Mouse (Mus musculus) forebrain, embryonic 11.5 days (tissue): ENCODE results near the gene Cacna1g. TPM values are rescaled to one million over a fixed set of nuclear protein-coding genes. Genes with fewer than 3 reads are reported as not detected.

Experiments
- ATAC-seq: fragments of 200-750 bp; cut with Nextera tagmentation; replicated peaks from 2 replicates; pipeline ENCODE4 v1.8.0; 2017; ENCODE audit warnings: moderate TSS enrichment; ENCODE audit not compliant: low FRiP score
- DNase-seq: peaks from one replicate; pipeline ENCODE4 v3.0.0-alpha.2; 2017; ENCODE audit warnings: low spot score
- H3K27ac ChIP-seq: fragments of 300-500 bp; sonication (generic); 2 replicates; pipeline ENCODE4 v1.5.1; 2014; ENCODE audit warnings: low read depth, low read length
- H3K27me3 ChIP-seq: fragments of 300-500 bp; sonication (generic); 2 replicates; pipeline ENCODE4 v1.6.1; 2014; ENCODE audit warnings: mild to moderate bottlenecking, low read length, mixed read lengths; ENCODE audit not compliant: control insufficient read depth, insufficient read depth
- H3K36me3 ChIP-seq: fragments of 300-500 bp; sonication (generic); 2 replicates; pipeline ENCODE4 v1.6.1; 2014; ENCODE audit warnings: mild to moderate bottlenecking, low read length, moderate library complexity, mixed read lengths; ENCODE audit not compliant: control insufficient read depth, insufficient read depth
- H3K4me1 ChIP-seq: fragments of 300-500 bp; sonication (generic); replicated peaks from 2 replicates; pipeline ENCODE4 v1.6.1; 2014; ENCODE audit warnings: low read length, mixed read lengths; ENCODE audit not compliant: control insufficient read depth, insufficient read depth
- H3K4me2 ChIP-seq: fragments of 300-500 bp; sonication (generic); 2 replicates; pipeline ENCODE4 v1.6.1; 2014; ENCODE audit warnings: low read depth, mild to moderate bottlenecking, low read length, moderate library complexity, mixed read lengths; ENCODE audit not compliant: severe bottlenecking
- H3K4me3 ChIP-seq: fragments of 300-500 bp; sonication (generic); 2 replicates; pipeline ENCODE4 v1.5.1; 2014; ENCODE audit warnings: low read depth, low read length
- H3K9ac ChIP-seq: fragments of 300-500 bp; sonication (generic); 2 replicates; pipeline ENCODE4 v1.6.1; 2014; ENCODE audit warnings: low read length
- H3K9me3 ChIP-seq: fragments of 300-500 bp; sonication (generic); 2 replicates; pipeline ENCODE4 v1.6.1; 2016; ENCODE audit warnings: low read length, mixed read lengths; ENCODE audit not compliant: control insufficient read depth
- WGBS: fragments of 180-500 bp; shearing (Covaris S2); extraction: QIAGEN DNeasy Blood & Tissue Kit; methylation state at CpG from one replicate; pipeline ENCODE4 v1.1.7; 2014; 5-methylcytosine and 5-hydroxymethylcytosine counted together
- polyA plus RNA-seq: library from polyadenylated mRNA; unstranded; fragments of >200 nt; fragmentation: Nextera tagmentation; extraction: Ambion mirVana; gene quantifications from 2 replicates; pipeline ENCODE4 v1.2.1, GENCODE M21; 2014

Cacna1g gene
- 13.0 and 17.4 TPM in 2 replicates for polyA plus RNA-seq

DNA sequence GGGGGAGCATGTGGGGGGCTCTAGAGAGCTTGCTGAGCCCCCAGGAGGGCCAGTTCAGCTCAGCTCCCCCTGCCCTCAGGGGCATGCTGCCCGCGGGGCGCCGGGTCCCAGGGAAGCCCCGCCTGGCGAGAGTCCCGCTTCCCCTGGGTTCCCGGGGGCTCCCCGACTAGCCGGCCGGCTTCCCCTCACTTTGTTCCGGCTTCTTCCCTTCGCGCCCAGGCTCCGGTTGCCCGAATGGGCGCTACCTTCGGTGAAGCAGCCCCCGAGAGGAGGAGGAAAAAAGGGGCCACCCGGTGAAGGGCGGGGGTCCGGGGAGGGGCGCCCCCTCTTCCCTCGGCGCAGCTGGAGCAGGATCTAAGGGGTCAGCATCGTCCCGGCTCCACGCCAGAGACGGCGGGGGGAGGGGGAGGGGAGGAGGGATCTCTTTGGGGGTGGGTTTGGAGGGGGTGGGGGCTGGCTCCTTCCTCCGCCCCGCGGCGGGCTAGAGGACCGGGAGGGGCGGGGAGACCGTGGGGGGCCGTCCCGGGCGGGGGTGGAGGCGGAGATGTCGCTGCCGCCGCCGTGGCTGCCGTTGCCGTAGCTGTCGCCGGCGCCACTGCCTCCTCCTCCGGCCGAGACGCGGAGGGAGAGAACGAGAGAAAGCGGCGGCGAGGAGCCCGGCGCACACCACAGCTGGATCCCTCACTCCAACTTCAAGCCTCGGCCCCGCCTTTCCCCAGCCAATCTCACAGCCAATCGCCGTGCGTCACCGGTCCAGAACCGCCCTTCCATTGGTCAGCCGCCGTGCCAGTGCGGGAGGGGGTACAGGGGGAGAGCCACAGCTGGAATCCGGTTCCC, at the start of gene Cacna1g:
TSS of gene Cacna1g (minus strand) at position 492 of the 837 bp plus-strand sequence.
- H3K9ac ChIP-seq, result peak within 1 kb of the TSS; percentile 84
- peak; percentile 90 for ATAC-seq
- peak; percentile 93 for DNase-seq
- peaks cover 22% of the 10 kb centered on the region for H3K27me3 ChIP-seq
- H3K4me3 ChIP-seq, result peak within 1 kb of the TSS; percentile 77
- peak within 1 kb of the TSS; percentile 100 for H3K4me2 ChIP-seq
- peak within 1 kb of the TSS; percentile 63 for H3K27ac ChIP-seq
- 0% methylated on average over 47 of the region's 71 CpGs for WGBS
- H3K9me3 ChIP-seq, result no peaks in the 10 kb centered on the region
- H3K4me1 ChIP-seq, result peaks cover 23% of the 10 kb centered on the region
- no peaks in the 10 kb centered on the region for H3K36me3 ChIP-seq

DNA sequence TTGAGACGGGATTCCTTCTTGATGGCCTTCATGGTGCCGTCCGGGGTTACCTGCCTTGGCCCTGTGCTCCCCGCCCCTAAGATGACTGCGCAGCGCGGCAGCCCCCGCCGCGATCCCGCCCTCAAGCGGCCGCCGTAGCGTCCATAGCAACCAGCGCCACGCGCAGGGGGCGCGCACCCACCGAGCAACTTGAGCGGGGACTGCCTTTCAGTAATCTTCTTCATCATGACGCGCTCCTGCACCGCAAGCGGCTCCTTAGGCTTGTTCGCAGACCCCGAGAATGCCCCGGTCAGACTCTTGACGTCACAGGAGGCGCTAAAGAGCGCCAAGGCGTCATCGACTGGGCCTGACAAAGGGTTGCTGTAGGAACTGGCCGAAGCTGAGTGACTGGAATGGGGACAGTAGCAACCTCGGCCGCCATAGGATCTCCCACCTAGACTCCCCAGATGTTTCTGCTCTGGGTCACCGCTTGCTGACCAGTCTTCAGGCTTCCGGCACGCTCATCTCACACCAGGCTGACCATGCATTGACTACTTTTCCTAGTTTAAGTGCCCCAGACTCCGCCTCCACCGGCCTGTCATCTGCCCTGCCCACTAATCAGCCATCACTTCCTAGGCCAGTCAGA, 47.3 kb upstream of the Cacna1g start, which contains the start of gene Mycbpap:
TSS of gene Mycbpap (minus strand) at position 524 of the 625 bp plus-strand sequence.
- H3K27me3 ChIP-seq, result no peaks in the 10 kb centered on the region
- WGBS, result 1% methylated on average over 42 of the region's 42 CpGs
- peak within 1 kb of the TSS; percentile 41 for H3K4me3 ChIP-seq
- no peak within 1 kb of the TSS for H3K27ac ChIP-seq
- peak within 1 kb of the TSS; percentile 63 for H3K9ac ChIP-seq
- peak within 1 kb of the TSS; percentile 84 for H3K4me2 ChIP-seq
- 0 out of 2 replicates have a peak, but pooled peaks cover 2% of the 10 kb centered on the region for H3K4me1 ChIP-seq
- peak; percentile 78 for ATAC-seq
- no peaks in the 10 kb centered on the region for H3K9me3 ChIP-seq
- peak; percentile 80 for DNase-seq
- H3K36me3 ChIP-seq, result no peaks in the 10 kb centered on the region

DNA sequence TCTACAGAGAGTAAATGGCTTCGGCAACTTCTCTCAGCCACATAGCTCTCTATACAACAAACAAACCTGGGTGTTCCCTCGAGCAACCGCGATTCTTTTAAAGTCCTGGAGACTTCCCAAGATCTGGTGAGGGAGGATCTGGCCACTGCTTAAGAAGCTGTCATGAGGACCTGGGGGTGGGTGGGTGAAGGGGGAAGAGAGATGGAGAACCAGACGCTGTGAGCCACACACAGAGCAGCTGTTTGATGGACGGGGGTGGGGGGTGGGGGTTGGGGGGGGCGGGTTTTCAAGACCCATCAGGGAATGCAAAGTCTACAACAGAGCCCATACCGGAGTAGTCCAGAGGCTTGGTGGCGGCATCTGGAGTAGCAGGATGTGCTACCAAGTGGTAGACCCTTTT, 39.5 kb upstream of the Cacna1g start:
- 75% methylated on average over 9 of the region's 9 CpGs for WGBS

DNA sequence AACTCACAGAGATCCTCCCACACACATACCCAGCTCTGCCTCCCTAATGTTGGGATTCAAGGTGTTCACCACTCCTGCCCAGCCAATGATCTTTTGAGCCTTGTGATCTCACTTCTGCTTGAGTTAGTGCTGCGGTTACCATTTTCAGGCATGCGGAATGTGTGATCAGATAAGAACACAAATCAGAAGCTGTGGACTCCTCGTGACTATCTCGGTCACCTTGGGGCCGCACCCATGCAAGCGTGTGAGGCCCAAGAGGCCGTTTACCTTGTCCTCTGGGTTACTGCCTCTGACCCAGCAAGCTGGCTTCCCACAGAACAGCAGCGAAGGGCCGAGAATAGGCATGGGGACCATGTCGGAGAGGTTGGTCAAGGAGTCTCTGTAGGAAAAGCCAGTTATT, 35.0 kb upstream of the Cacna1g start:
- no peak overlapping the region for H3K9ac ChIP-seq
- no peaks in the 10 kb centered on the region for H3K27me3 ChIP-seq
- H3K36me3 ChIP-seq, result no peaks in the 10 kb centered on the region
- DNase-seq (no peak), ATAC-seq (no peak)
- H3K9me3 ChIP-seq, result no peaks in the 10 kb centered on the region
- no peak overlapping the region for H3K27ac ChIP-seq
- 93% methylated on average over 10 of the region's 10 CpGs for WGBS
- no peak overlapping the region for H3K4me2 ChIP-seq
- no peaks in the 10 kb centered on the region for H3K4me1 ChIP-seq
- no peak overlapping the region for H3K4me3 ChIP-seq

More for the DNA sequence above, 39.5 kb upstream of the Cacna1g start:
- H3K4me2 ChIP-seq, result no peak overlapping the region
- H3K9ac ChIP-seq, result no peak overlapping the region
- no peaks in the 10 kb centered on the region for H3K9me3 ChIP-seq
- H3K36me3 ChIP-seq, result no peaks in the 10 kb centered on the region
- ATAC-seq (no peak), DNase-seq (no peak)
- H3K27ac ChIP-seq, result no peak overlapping the region
- no peaks in the 10 kb centered on the region for H3K4me1 ChIP-seq
- H3K27me3 ChIP-seq, result no peaks in the 10 kb centered on the region
- H3K4me3 ChIP-seq, result no peak overlapping the region

DNA sequence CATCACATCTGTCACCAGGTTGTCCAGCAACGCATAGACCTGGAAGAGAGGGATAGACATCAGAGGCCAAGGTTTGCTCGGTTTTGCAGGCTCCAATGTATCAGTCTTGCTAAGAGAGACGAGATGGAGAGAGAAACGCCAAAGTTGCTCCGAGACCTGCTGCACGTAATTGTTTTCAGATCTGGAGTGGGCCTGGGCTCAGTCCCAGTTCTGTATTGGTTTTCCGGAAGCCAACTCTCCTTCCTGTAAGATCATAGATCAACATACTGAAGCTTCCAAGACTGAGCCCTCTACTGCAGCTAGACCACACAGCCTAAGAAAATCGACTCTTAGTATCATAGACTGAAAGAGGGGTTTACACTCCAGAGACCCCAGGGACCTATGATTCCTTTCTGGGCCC, 27.5 kb upstream of the Cacna1g start:
- H3K9ac ChIP-seq, result no peak overlapping the region
- H3K27ac ChIP-seq, result no peak overlapping the region
- H3K9me3 ChIP-seq, result no peaks in the 10 kb centered on the region
- DNase-seq (no peak), ATAC-seq (no peak)
- H3K4me1 ChIP-seq, result peaks cover 13% of the 10 kb centered on the region
- no peaks in the 10 kb centered on the region for H3K36me3 ChIP-seq
- no peak overlapping the region for H3K4me2 ChIP-seq
- peaks cover 8% of the 10 kb centered on the region; the same call in 1 of the 2 replicates for H3K27me3 ChIP-seq
- WGBS, result 90% methylated on average over 8 of the region's 8 CpGs
- no peak overlapping the region for H3K4me3 ChIP-seq

DNA sequence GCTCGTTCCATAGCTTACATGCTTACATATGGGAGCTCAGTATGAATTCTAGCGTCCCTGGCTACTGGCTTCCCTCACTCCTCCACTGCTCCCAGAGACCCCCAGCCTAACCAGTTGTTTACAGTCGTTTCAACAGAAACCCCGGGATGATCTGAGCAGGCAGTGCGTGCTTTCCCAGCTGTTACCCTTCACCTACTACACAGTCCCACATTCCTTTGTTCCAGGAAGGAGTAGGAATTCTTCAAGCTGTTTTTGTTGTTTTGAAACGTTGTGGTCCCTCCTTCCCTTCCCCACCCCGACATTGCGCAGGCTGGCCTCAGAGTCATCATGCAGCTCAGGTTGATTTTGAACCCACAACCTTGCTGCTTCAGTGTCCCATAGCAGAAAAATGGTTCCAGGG, 26.4 kb upstream of the Cacna1g start:
- DNase-seq (no peak), ATAC-seq (no peak)
- WGBS, result 25% methylated on average over 8 of the region's 8 CpGs
- Histone ChIP-seq H3K9ac (no peak overlapping the region), H3K4me3 (no peak overlapping the region), H3K9me3 (no peaks in the 10 kb centered on the region), H3K4me2 (no peak overlapping the region), H3K4me1 (peaks cover 13% of the 10 kb centered on the region), H3K27me3 (peaks cover 8% of the 10 kb centered on the region; the same call in 1 of the 2 replicates), H3K36me3 (no peaks in the 10 kb centered on the region), H3K27ac (no peak overlapping the region)

DNA sequence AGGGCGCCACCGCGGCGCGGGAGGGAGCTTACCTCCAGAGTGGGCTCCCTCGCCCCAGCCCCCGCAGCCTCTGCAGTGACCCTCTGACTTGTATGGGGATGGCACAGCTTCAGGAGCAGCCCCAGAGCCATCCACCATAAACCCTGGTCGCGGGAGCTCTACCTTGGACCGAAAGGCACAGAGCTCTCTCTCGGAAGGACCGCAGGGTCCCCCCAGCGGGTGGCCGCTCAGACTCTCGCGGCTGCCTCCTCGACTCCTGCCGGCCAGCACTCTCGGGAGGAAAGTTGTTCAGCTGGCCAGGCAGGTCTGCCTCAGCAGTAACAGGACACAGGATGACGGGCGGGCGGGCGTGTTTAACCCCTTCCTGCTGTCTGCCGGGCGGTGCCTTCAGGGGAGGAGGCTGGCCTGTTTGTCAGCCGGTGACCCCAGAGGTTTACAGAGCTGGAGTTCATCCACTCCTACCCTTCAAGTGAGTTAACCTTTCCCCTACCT, 25.7 kb upstream of the Cacna1g start, which contains the start of gene Epn3:
TSS of gene Epn3 (minus strand) at position 314 of the 492 bp plus-strand sequence.
- no peak for ATAC-seq
- no peak within 1 kb of the TSS for H3K27ac ChIP-seq

DNA sequence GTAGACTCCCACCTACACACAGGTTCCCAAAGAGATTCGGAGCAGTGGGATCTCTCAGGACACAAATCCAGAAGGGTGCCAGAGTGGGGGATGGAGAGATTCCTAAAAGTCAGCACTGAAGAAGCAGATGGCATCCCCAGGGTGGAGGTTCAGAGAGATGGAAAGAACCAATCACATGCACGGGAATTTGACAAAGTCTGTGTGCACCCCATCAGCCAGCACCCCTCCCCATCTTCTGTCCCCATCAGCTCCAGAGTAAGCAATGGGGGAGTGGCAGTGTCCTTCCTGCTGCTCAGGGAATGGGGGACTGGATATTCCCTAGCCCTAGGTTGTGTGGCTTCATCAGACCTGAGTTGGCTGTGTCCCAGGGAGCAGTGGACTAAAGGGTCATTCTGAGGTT, 25.0 kb upstream of the Cacna1g start:
- ATAC-seq, result peak; percentile 36; the same call in 1 of the 2 replicates

More for the DNA sequence above, 25.7 kb upstream of the Cacna1g start, which contains the start of gene Epn3:
- Histone ChIP-seq H3K9ac (peak within 1 kb of the TSS; percentile 37; the same call in 1 of the 2 replicates), H3K36me3 (no peaks in the 10 kb centered on the region), H3K9me3 (no peaks in the 10 kb centered on the region), H3K4me1 (peaks cover 13% of the 10 kb centered on the region), H3K27me3 (peaks cover 8% of the 10 kb centered on the region; the same call in 1 of the 2 replicates), H3K4me3 (peak within 1 kb of the TSS; percentile 27), H3K4me2 (peak within 1 kb of the TSS; percentile 58)
- under 1% methylated on average over 22 of the region's 26 CpGs for WGBS
- peak; percentile 64 for DNase-seq

More for the DNA sequence above, 25.0 kb upstream of the Cacna1g start:
- H3K27me3 ChIP-seq, result peaks cover 8% of the 10 kb centered on the region; the same call in 1 of the 2 replicates
- no peak overlapping the region for H3K27ac ChIP-seq
- 0 out of 2 replicates have a peak overlapping the region, but pooled peaks have one; percentile 12 for H3K9ac ChIP-seq
- H3K4me2 ChIP-seq, result peak overlapping the region; percentile 58
- no peaks in the 10 kb centered on the region for H3K9me3 ChIP-seq
- peaks cover 13% of the 10 kb centered on the region for H3K4me1 ChIP-seq
- no peak overlapping the region for H3K4me3 ChIP-seq
- no peaks in the 10 kb centered on the region for H3K36me3 ChIP-seq
- WGBS, result 14% methylated on average over 2 of the region's 2 CpGs
- no peak for DNase-seq
